Mouse (Mus musculus): Measurements from ENCODE around the gene Amph. TPM values are rescaled to one million over a fixed set of nuclear protein-coding genes. Genes with fewer than 3 reads are reported as not detected.
"Not testable (repeated sequence)": the region's sequence is repeated elsewhere in the genome, so short reads cannot be mapped to it uniquely, and the experiment has no call there.

The Amph gene
- polyA plus RNA-seq, 1 experiment: not detected

DNA sequence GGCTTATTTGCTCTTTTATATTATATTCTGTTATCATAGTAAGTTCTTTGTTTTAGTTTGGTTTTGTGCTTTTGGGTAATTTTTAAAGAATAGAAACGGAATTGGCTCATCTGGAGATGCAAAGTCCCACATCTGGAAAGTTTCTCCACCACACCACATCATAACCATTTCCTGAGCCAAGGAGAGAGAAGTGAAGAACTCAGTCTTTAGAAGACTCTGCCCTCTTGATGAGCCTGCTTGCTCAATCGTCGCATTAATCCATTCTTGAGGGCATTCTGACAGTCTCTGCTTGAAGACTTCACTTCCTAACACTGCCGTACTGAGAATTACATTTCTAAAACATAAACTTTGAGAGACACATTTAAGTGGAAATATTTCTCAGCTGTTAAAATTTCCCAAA, 133.9 kb downstream of the Amph start:
- no peak overlapping the region for H3K4me3 ChIP-seq (ENCODE audit: insufficient read depth, low read length)
- TF ChIP-seq CTCF (IDR thresholded peaks at IDR 0.05; ENCODE audit: low read depth, low read length) (no peak), POLR2A (IDR thresholded peaks at IDR 0.05; ENCODE audit: borderline replicate concordance, low read depth, low read length) (no peak)
- no peaks in the 10 kb centered on the region for H3K4me1 ChIP-seq (ENCODE audit: control insufficient read depth, insufficient read depth, low read length)
- H3K27ac ChIP-seq (ENCODE audit: insufficient read depth, low read depth, low read length): no peak overlapping the region

DNA sequence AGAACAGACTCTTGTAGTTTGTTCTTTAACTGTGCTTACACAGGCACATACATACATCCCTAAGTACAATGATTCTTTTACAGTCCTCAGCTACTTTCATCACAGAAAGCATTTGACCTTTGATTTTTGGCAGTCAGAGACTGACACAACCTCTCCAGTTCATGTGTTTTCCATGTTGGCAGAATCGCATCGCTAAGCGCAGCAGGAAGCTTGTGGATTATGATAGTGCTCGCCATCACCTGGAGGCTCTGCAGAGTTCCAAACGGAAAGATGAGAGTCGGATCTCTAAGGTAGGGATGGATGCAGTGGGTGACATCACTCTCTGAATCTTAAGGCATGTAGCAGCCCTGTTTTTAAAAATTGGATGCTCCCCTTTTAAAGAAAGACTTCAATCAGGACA, 146.6 kb downstream of the Amph start:
- H3K4me1 ChIP-seq (ENCODE audit: control insufficient read depth, insufficient read depth, low read length): no peaks in the 10 kb centered on the region
- H3K4me3 ChIP-seq (ENCODE audit: insufficient read depth, low read length): no peak overlapping the region
- H3K27ac ChIP-seq (ENCODE audit: insufficient read depth, low read depth, low read length): no peak overlapping the region
- TF ChIP-seq CTCF (IDR thresholded peaks at IDR 0.05; ENCODE audit: low read depth, low read length) (no peak), POLR2A (IDR thresholded peaks at IDR 0.05; ENCODE audit: borderline replicate concordance, low read depth, low read length) (no peak)

DNA sequence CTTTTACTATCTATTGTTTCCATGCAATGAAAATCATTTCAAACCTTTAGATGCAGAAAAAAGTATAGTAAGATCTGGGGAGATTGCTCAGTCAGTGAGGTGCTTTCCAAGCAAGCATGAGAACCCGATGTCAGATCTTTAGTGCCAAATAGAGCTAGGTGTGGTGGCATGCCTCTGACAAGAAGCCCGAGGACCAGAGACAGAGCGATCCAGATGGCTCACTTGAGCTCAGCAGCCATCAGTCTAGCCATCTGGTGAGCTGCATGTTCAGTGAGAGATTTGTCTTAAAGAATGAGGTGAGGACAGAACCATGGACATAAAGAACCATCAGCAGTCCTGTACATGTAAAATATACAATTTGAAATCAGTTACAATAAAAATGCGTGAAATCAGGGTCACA, 149.1 kb downstream of the Amph start:
- Histone ChIP-seq H3K4me1 (ENCODE audit: control insufficient read depth, insufficient read depth, low read length) (no peaks in the 10 kb centered on the region), H3K27ac (ENCODE audit: insufficient read depth, low read depth, low read length) (no peak overlapping the region), H3K4me3 (ENCODE audit: insufficient read depth, low read length) (no peak overlapping the region)
- TF ChIP-seq CTCF (IDR thresholded peaks at IDR 0.05; ENCODE audit: low read depth, low read length) (no peak), POLR2A (IDR thresholded peaks at IDR 0.05; ENCODE audit: borderline replicate concordance, low read depth, low read length) (no peak)

DNA sequence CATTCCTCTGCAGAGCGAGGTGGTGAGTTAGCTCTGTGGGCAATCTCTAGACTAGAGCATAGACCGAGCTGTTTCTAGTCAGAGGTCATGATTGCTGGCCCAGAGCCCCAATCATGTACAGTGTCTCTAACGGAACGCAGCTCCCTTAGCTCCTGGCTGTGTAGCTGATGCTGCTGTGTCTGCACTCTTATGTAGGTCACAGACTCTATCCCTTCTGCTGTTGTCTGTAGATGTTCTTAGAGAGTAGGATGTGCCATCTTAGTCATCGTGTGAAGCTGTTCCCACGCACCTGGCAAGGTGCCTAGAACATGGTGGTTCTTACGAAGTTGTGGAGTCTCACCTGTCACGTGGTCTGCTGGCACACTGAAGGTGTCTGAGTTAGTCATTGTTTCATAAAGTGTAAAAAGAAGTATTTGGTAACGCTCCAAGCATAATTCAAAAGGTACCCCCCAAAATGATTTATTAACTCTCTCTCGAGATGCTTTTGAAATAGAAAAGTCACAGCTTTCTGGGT, 153.9 kb downstream of the Amph start:
- Histone ChIP-seq H3K27ac (ENCODE audit: insufficient read depth, low read depth, low read length) (no peak overlapping the region), H3K4me3 (ENCODE audit: insufficient read depth, low read length) (no peak overlapping the region), H3K4me1 (ENCODE audit: control insufficient read depth, insufficient read depth, low read length) (no peaks in the 10 kb centered on the region)
- TF ChIP-seq POLR2A (IDR thresholded peaks at IDR 0.05; ENCODE audit: borderline replicate concordance, low read depth, low read length): no peak
- no peak for TF ChIP-seq CTCF (IDR thresholded peaks at IDR 0.05; ENCODE audit: low read depth, low read length)

DNA sequence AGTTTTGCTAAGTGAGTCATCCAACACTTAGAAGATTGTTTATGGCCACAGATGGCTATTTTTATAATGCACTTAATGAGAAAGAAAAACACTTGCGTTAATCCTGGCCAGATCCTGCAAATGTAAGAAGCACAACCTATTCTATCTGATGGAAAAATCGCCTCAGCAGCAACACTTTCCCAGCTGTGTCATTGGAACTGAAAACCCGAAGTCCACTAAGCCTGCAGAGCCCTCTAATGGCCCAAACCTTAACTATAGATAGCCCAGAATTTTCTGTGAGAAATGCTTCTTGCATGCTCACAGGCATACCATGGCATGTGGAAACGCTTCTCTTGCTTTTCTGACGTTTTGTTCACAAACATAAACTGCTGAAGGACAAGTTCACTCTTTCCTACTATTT, 158.4 kb downstream of the Amph start:
- H3K27ac ChIP-seq (ENCODE audit: insufficient read depth, low read depth, low read length): no peak overlapping the region
- H3K4me1 ChIP-seq (ENCODE audit: control insufficient read depth, insufficient read depth, low read length): no peaks in the 10 kb centered on the region
- TF ChIP-seq POLR2A (IDR thresholded peaks at IDR 0.05; ENCODE audit: borderline replicate concordance, low read depth, low read length): no peak
- no peak for TF ChIP-seq CTCF (IDR thresholded peaks at IDR 0.05; ENCODE audit: low read depth, low read length)
- no peak overlapping the region for H3K4me3 ChIP-seq (ENCODE audit: insufficient read depth, low read length)

DNA sequence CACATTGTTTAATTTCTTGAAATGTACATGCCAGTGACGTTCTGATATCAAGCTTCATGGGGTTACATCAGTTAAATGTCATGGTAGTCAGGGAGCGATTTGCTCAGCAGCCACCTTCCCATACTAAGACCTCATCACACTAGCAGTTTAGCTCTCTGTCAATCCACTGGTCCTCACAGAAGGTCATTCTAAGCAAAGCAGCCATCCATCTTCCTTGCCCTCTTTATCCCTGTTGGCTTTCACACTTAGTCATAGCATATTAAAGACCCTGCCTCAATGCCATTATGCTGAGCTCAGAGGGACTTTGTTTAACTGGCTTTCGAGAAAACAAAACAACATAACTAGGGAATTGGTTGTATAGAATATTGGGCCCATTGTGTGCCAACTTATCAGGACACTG, 161.3 kb downstream of the Amph start:
- H3K4me1 ChIP-seq (ENCODE audit: control insufficient read depth, insufficient read depth, low read length): no peaks in the 10 kb centered on the region
- TF ChIP-seq POLR2A (IDR thresholded peaks at IDR 0.05; ENCODE audit: borderline replicate concordance, low read depth, low read length) (no peak), CTCF (IDR thresholded peaks at IDR 0.05; ENCODE audit: low read depth, low read length) (no peak)
- H3K27ac ChIP-seq (ENCODE audit: insufficient read depth, low read depth, low read length): no peak overlapping the region
- no peak overlapping the region for H3K4me3 ChIP-seq (ENCODE audit: insufficient read depth, low read length)

DNA sequence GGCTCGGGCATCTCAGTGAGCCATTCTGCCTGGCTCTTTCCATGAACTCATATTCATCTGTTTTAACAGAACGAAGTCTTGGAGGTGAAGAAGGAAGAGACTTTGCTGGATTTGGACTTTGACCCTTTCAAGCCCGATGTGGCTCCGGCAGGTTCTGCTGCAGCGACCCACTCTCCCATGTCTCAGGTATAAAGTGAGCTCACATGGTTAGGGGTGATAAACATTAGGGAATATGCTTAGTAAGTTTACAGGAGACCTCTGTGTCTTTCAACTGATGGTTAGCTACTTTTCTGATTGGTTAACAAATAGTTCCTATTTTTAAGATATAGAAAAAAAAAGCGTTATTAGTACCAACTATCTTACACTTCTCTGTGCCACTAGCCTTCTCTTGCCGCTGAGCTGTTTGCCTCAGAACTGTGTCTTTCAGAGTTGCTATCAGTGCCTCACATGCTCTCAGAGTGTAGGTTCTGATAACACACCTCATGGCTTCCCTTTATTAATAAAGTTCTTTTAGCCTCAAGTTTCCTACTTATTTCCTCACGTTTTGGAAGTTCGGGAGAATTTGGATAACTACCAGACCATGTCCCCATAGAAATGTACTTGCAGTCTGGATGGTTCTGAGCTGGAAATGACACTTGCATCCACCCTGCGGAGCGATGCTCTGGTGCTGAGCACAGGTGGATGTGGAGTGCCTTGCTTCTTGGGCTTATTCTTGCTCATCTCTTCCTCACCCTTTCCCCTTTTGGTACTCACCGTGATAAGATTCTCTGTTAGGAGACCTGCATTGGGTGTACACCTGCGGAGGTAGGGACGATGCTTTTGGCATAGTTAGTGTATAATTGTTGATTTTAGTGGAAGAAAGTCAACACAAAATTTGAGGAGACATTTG, 165.3 kb downstream of the Amph start:
- H3K4me1 ChIP-seq (ENCODE audit: control insufficient read depth, insufficient read depth, low read length): no peaks in the 10 kb centered on the region
- H3K4me3 ChIP-seq (ENCODE audit: insufficient read depth, low read length): no peak overlapping the region
- TF ChIP-seq POLR2A (IDR thresholded peaks at IDR 0.05; ENCODE audit: borderline replicate concordance, low read depth, low read length): no peak
- TF ChIP-seq CTCF (IDR thresholded peaks at IDR 0.05; ENCODE audit: low read depth, low read length): no peak
- no peak overlapping the region for H3K27ac ChIP-seq (ENCODE audit: insufficient read depth, low read depth, low read length)

DNA sequence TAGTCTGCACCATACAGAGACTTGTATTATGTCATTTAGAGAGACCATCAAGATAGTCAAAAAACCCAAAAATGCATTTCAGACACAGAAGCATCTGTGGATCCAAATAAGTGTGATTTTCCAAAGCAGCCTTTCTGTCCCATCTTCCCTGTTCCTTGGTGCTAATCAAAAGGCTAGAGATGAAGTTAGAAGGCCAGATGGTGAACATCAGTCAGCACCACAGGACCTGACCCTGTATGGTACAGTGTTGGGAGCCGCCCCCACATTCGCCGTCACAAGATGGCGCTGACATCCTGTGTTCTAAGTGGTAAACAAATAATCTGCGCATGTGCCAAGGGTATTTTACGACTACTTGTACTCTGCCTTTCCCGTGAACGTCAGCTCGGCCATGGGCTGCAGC, 166.8 kb downstream of the Amph start:
- not testable (repeated sequence) for H3K4me3 ChIP-seq (ENCODE audit: insufficient read depth, low read length); H3K27ac ChIP-seq (ENCODE audit: insufficient read depth, low read depth, low read length); H3K4me1 ChIP-seq (ENCODE audit: control insufficient read depth, insufficient read depth, low read length)

DNA sequence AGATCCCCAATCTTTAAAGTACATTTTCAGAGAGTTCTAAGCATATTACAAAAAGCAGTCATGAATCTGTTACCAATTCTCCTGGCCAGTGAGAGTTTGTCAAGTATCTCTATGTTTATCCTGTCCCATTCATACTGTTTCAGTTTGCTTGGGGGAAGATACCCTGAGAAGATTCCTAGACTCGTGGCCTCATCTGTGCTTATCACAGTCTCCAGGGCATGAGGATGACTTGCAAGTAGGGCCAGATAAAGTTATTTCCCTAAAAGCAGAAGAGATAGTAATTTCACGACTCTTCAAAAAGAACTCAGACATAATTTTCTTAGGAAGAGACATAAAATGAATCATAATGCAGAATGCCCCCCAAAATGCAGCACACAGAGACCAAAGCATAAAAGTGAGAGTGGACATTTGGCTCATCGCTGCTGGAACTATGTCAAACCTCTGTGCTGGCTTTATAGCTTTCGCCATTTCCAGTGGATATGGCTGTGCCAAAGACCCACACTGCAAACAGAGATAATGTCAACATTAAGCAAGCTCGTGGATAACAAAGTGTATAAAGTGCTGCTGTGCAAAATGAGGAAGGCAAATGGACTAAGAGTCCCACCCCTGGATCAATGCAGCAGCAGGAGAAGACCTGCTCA, 179.0 kb downstream of the Amph start:
- Histone ChIP-seq H3K4me3 (ENCODE audit: insufficient read depth, low read length) (no peak overlapping the region), H3K27ac (ENCODE audit: insufficient read depth, low read depth, low read length) (no peak overlapping the region), H3K4me1 (ENCODE audit: control insufficient read depth, insufficient read depth, low read length) (no peaks in the 10 kb centered on the region)
- TF ChIP-seq POLR2A (IDR thresholded peaks at IDR 0.05; ENCODE audit: borderline replicate concordance, low read depth, low read length) (no peak), CTCF (IDR thresholded peaks at IDR 0.05; ENCODE audit: low read depth, low read length) (no peak)

DNA sequence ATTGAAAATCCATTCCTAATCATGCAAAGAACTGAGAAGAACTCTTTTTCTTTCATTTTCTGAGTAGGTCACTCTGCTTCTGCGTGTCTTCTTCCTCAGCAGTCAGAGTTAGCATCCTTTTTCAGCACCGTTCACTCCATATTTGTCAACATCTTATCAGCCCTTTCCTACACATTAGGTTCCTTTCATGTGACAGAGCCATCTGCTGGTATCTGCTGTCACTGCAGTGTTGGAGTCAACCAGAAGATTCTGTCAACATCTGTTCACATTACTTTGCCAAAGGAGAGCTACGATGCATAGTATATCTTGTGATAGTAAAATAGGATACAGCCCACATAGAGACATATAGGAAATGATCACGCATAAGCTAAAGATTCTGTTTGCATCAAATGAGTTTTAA, 185.8 kb downstream of the Amph start:
- Histone ChIP-seq H3K27ac (ENCODE audit: insufficient read depth, low read depth, low read length) (no peak overlapping the region), H3K4me1 (ENCODE audit: control insufficient read depth, insufficient read depth, low read length) (no peaks in the 10 kb centered on the region), H3K4me3 (ENCODE audit: insufficient read depth, low read length) (no peak overlapping the region)
- TF ChIP-seq CTCF (IDR thresholded peaks at IDR 0.05; ENCODE audit: low read depth, low read length) (no peak), POLR2A (IDR thresholded peaks at IDR 0.05; ENCODE audit: borderline replicate concordance, low read depth, low read length) (no peak)

All from bone marrow macrophage, adult 2 months (primary cell).